ENCODE assay signal across 22 mouse cellular contexts in genomic region chr5:144049881-144050280, GRCm38 (mm10). TPM values are rescaled to one million over a fixed set of nuclear protein-coding genes. Genes with fewer than 3 reads are reported as not detected.
A peak's percentile ranks its signal among the peaks of the same experiment; 100 is the strongest.
DNase-seq lines count a peak whose midpoint lies in the region; ATAC-seq and TF ChIP-seq lines count a peak whose summit lies in the region.
"Had no signal": no experiment of that assay in that cellular context is flagged by ENCODE, and none has a peak within 500 bp of the region (broad histone marks: within the 10 kb centered on the region; RNA-seq: fewer than 3 reads in every experiment).

No protein-coding gene starts in this region.

- H3K27me3 ChIP-seq in small intestine, adult 2 months (ENCODE audit: control insufficient read depth, insufficient read depth, low read length) = no peaks in the 10 kb centered on the region
- H3K27me3 ChIP-seq in embryonic facial prominence, embryonic 10.5 days (replicated peaks; ENCODE audit: low read depth, poor library complexity, severe bottlenecking) = no peaks in the 10 kb centered on the region
- H3K27me3 ChIP-seq in midbrain, embryonic 11.5 days (ENCODE audit: control insufficient read depth, insufficient read depth, low read length) = no peaks in the 10 kb centered on the region
- H3K27me3 ChIP-seq: embryonic facial prominence, embryonic 12.5 days; forebrain, embryonic 13.5 days; forebrain, embryonic 15.5 days had no signal

- peak; percentile 74 for ATAC-seq in frontal cortex, adult (ENCODE audit: low TSS enrichment)
- ATAC-seq in midbrain, embryonic 11.5 days (ENCODE audit: low FRiP score) = no peak
- ATAC-seq: forebrain, embryonic 13.5 days; forebrain, embryonic 15.5 days; forebrain, postnatal 0 days had no signal

- no peak for TF ChIP-seq CTCF in small intestine, adult 2 months (IDR thresholded peaks at IDR 0.05; ENCODE audit: extremely low read depth, insufficient read length, insufficient replicate concordance, low read depth, low read length)

- no peak overlapping the region for H3K4me2 ChIP-seq in midbrain, embryonic 11.5 days
- H3K4me2 ChIP-seq: embryonic facial prominence, embryonic 12.5 days; forebrain, embryonic 13.5 days; forebrain, embryonic 15.5 days had no signal

- WGBS in small intestine, adult 2 months = 50% methylated on average over 3 of the region's 3 CpGs
- WGBS in embryonic facial prominence, embryonic 10.5 days = 78% methylated on average over 3 of the region's 3 CpGs
- WGBS in midbrain, embryonic 11.5 days = 77% methylated on average over 3 of the region's 3 CpGs

- no peak for TF ChIP-seq POLR2A in small intestine, adult 2 months (IDR thresholded peaks at IDR 0.05; ENCODE audit: low read depth, low read length)

- no peaks in the 10 kb centered on the region for H3K36me3 ChIP-seq in small intestine, adult 2 months (ENCODE audit: control insufficient read depth, insufficient read depth, low read length)
- H3K36me3 ChIP-seq in embryonic facial prominence, embryonic 10.5 days (replicated peaks) = no peaks in the 10 kb centered on the region
- no peaks in the 10 kb centered on the region for H3K36me3 ChIP-seq in midbrain, embryonic 11.5 days (ENCODE audit: control insufficient read depth, insufficient read depth, low read length)
- H3K36me3 ChIP-seq: embryonic facial prominence, embryonic 12.5 days; forebrain, embryonic 15.5 days had no signal

- no peak for DNase-seq in frontal cortex, postnatal 25 days (ENCODE audit: low spot score in 2 of 2)
- DNase-seq in right cerebral cortex, adult 18-20 months = peak; percentile 31
- DNase-seq in right cerebral cortex, postnatal 36 days (ENCODE audit: low spot score in 2 of 2) = no peak
- no peak for DNase-seq in embryonic facial prominence, embryonic 10.5 days (ENCODE audit: low spot score)
- DNase-seq in midbrain, embryonic 11.5 days (ENCODE audit: low spot score, missing footprints) = no peak
- DNase-seq: adrenal gland, adult 2 months; adrenal gland, postnatal 10 days; adrenal gland, postnatal 25 days; cerebellum, adult 11-12 months; cerebellum, adult 2 months; cerebellum, adult 9-10 months; cerebellum, postnatal 10 days; cerebellum, postnatal 25 days; embryo, embryonic 11 days; forebrain, postnatal 0 days had no signal

- peak overlapping the region; percentile 78 for H3K27ac ChIP-seq in small intestine, adult 2 months (ENCODE audit: insufficient read depth, low read depth, low read length)
- no peak overlapping the region for H3K27ac ChIP-seq in embryonic facial prominence, embryonic 10.5 days (replicated peaks)
- no peak overlapping the region for H3K27ac ChIP-seq in midbrain, embryonic 11.5 days (ENCODE audit: low read depth, low read length)
- H3K27ac ChIP-seq: embryonic facial prominence, embryonic 12.5 days; forebrain, embryonic 13.5 days; forebrain, embryonic 15.5 days had no signal

- peaks cover 11% of the 10 kb centered on the region; the same call in 1 of the 2 replicates for H3K4me1 ChIP-seq in small intestine, adult 2 months (ENCODE audit: control insufficient read depth, insufficient read depth, insufficient read length, low read length)
- H3K4me1 ChIP-seq in embryonic facial prominence, embryonic 10.5 days = peaks cover 7% of the 10 kb centered on the region; the same call in 1 of the 2 replicates
- H3K4me1 ChIP-seq in midbrain, embryonic 11.5 days (ENCODE audit: control insufficient read depth, insufficient read depth, low read length) = no peaks in the 10 kb centered on the region
- H3K4me1 ChIP-seq: embryonic facial prominence, embryonic 12.5 days; forebrain, embryonic 13.5 days had no signal

- H3K4me3 ChIP-seq in small intestine, adult 2 months (ENCODE audit: low read depth, low read length) = peak overlapping the region; percentile 53
- no peak overlapping the region for H3K4me3 ChIP-seq in embryonic facial prominence, embryonic 10.5 days
- no peak overlapping the region for H3K4me3 ChIP-seq in midbrain, embryonic 11.5 days (ENCODE audit: low read depth, low read length)
- H3K4me3 ChIP-seq: embryonic facial prominence, embryonic 12.5 days; forebrain, embryonic 13.5 days; forebrain, embryonic 15.5 days had no signal

- no peak overlapping the region for H3K9ac ChIP-seq in midbrain, embryonic 11.5 days (ENCODE audit: low read length)
- H3K9ac ChIP-seq: embryonic facial prominence, embryonic 12.5 days; forebrain, embryonic 13.5 days; forebrain, embryonic 15.5 days; forebrain, postnatal 0 days had no signal

- no peaks in the 10 kb centered on the region for H3K9me3 ChIP-seq in embryonic facial prominence, embryonic 10.5 days
- H3K9me3 ChIP-seq in midbrain, embryonic 11.5 days (ENCODE audit: control insufficient read depth, low read length) = no peaks in the 10 kb centered on the region
- H3K9me3 ChIP-seq: embryonic facial prominence, embryonic 12.5 days; forebrain, embryonic 13.5 days; forebrain, embryonic 15.5 days had no signal

RNA-seq across cellular contexts. Expression of gene Ocm, which starts 23.4 kb away (rescaled TPM):
- 1.0 and 10.3 TPM in 2 replicates for polyA plus RNA-seq in small intestine, adult 2 months (2012; rRNA removed)
- polyA plus RNA-seq in embryonic facial prominence, embryonic 10.5 days (2016; fragmentation: Nextera tagmentation; extraction: Ambion mirVana) = not detected in 2 replicates
- not detected in 2 replicates for polyA plus RNA-seq in midbrain, embryonic 11.5 days (2014; fragmentation: Nextera tagmentation; extraction: Ambion mirVana)
- polyA plus RNA-seq: adrenal gland, adult 2 months; C2C12; cerebellum, adult 2 months; embryonic facial prominence, embryonic 12.5 days; forebrain, embryonic 11.5 days; forebrain, embryonic 13.5 days; forebrain, embryonic 15.5 days; forebrain, postnatal 0 days had no signal

RNA-seq across cellular contexts. Expression of gene Ccz1, which starts 35.2 kb away (rescaled TPM):
- 1.7 and 4.0 TPM in 2 replicates for polyA plus RNA-seq in small intestine, adult 2 months (2012; rRNA removed)
- polyA plus RNA-seq in embryonic facial prominence, embryonic 10.5 days (2016; fragmentation: Nextera tagmentation; extraction: Ambion mirVana) = 91.4 and 99.3 TPM in 2 replicates
- 125 and 131 TPM in 2 replicates for polyA plus RNA-seq in midbrain, embryonic 11.5 days (2014; fragmentation: Nextera tagmentation; extraction: Ambion mirVana)

RNA-seq across cellular contexts. Expression of gene Lmtk2, which starts 50.4 kb away (rescaled TPM):
- 17.7 and 33.7 TPM in 2 replicates for polyA plus RNA-seq in small intestine, adult 2 months (2012; rRNA removed)
- 5.0 and 5.9 TPM in 2 replicates for polyA plus RNA-seq in embryonic facial prominence, embryonic 10.5 days (2016; fragmentation: Nextera tagmentation; extraction: Ambion mirVana)
- 4.7 and 4.8 TPM in 2 replicates for polyA plus RNA-seq in midbrain, embryonic 11.5 days (2014; fragmentation: Nextera tagmentation; extraction: Ambion mirVana)

Comparison
In these comparisons a context has a peak if more than half of its experiments do, and no peak if none do; other contexts are left out.
1. RNA of gene Ccz1, which starts 35.2 kb away (polyA plus RNA-seq): 125 to 131 TPM in midbrain, embryonic 11.5 days and 91.4 to 99.3 TPM in embryonic facial prominence, embryonic 10.5 days; 1.7 to 4.0 TPM in small intestine, adult 2 months; every median in the first group is over 10 times any median in the second.